20 mouse cellular contexts compared by ENCODE assay signal in the genomic region with DNA sequence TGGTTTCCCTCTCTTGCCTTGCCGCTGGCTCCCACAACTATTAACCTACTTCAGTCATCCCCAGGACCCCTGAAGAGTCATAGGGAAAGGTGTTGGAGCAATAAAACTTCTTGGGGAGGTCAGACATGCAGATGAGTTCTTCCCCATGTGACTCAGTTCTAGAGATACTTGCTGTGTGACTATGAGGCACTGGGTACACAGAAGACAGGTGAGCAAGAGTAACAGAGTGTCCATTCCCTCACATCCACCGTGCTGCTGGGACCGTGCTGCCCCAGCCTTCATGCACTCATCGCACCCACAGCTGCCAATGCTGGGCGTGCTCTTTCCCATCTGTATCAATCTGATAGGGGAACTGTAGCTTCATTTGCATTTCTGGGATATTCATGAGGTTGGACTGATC.
DNase-seq lines count a peak whose midpoint lies in the region; ATAC-seq and TF ChIP-seq lines count a peak whose summit lies in the region.
"Had no signal": no experiment of that assay in that cellular context is flagged by ENCODE, and none has a peak within 500 bp of the region (broad histone marks: within the 10 kb centered on the region; RNA-seq: fewer than 3 reads in every experiment).

No protein-coding gene starts in this region.

- H3K4me3 ChIP-seq in midbrain, embryonic 11.5 days (ENCODE audit: low read depth, low read length), result no peak overlapping the region
- no peak overlapping the region for H3K4me3 ChIP-seq in midbrain, embryonic 10.5 days
- H3K4me3 ChIP-seq in CH12.LX (replicated peaks in 1 of 3; ENCODE audit: low read depth in 2 of 3, low read length in 2 of 3, poor library complexity in 1 of 3), result peak overlapping the region in 1 of 3 experiments; percentile 47
- no peak overlapping the region for H3K4me3 ChIP-seq in embryonic facial prominence, embryonic 10.5 days
- no peak overlapping the region for H3K4me3 ChIP-seq in midbrain, embryonic 13.5 days (replicated peaks)
- H3K4me3 ChIP-seq: embryonic facial prominence, embryonic 13.5 days; erythroblast, embryonic 14.5 days; forebrain, embryonic 12.5 days; limb, embryonic 12.5 days; stomach, embryonic 15.5 days had no signal

- DNase-seq in midbrain, embryonic 11.5 days (ENCODE audit: low spot score, missing footprints), result peak; percentile 45
- DNase-seq in midbrain, embryonic 10.5 days (ENCODE audit: low spot score), result no peak
- DNase-seq in CH12.LX (ENCODE audit: extremely low read depth), result peak; percentile 67
- no peak for DNase-seq in embryonic facial prominence, embryonic 10.5 days (ENCODE audit: low spot score)
- DNase-seq in adrenal gland, postnatal 14 days, result no peak
- no peak for DNase-seq in layer of hippocampus, adult 11-12 months (ENCODE audit: low spot score)
- DNase-seq: adrenal gland, postnatal 25 days; gastrocnemius, postnatal 36 days; liver, postnatal 0 days; lung, postnatal 10 days; thymus, postnatal 14 days had no signal

- ATAC-seq in midbrain, embryonic 11.5 days (ENCODE audit: low FRiP score), result no peak
- no peak for ATAC-seq in midbrain, embryonic 13.5 days
- ATAC-seq in cerebellum, adult (ENCODE audit: insufficient number of reproducible peaks, low FRiP score, low TSS enrichment), result no peak
- ATAC-seq: liver, postnatal 0 days had no signal

- TF ChIP-seq EP300 in CH12.LX (IDR thresholded peaks at IDR 0.05; ENCODE audit: low read length), result no peak

- no peaks in the 10 kb centered on the region for H3K27me3 ChIP-seq in midbrain, embryonic 11.5 days (ENCODE audit: control insufficient read depth, insufficient read depth, low read length)
- no peaks in the 10 kb centered on the region for H3K27me3 ChIP-seq in midbrain, embryonic 10.5 days (ENCODE audit: low read depth, poor library complexity, severe bottlenecking)
- no peaks in the 10 kb centered on the region for H3K27me3 ChIP-seq in CH12.LX (replicated peaks)
- no peaks in the 10 kb centered on the region for H3K27me3 ChIP-seq in embryonic facial prominence, embryonic 10.5 days (replicated peaks; ENCODE audit: low read depth, poor library complexity, severe bottlenecking)
- H3K27me3 ChIP-seq in midbrain, embryonic 13.5 days, result no peaks in the 10 kb centered on the region
- H3K27me3 ChIP-seq: embryonic facial prominence, embryonic 13.5 days; forebrain, embryonic 12.5 days; limb, embryonic 12.5 days; stomach, embryonic 15.5 days had no signal

- 85% methylated on average over 5 of the region's 5 CpGs for WGBS in midbrain, embryonic 11.5 days
- WGBS in midbrain, embryonic 10.5 days, result 90% methylated on average over 5 of the region's 5 CpGs
- WGBS in embryonic facial prominence, embryonic 10.5 days, result 88% methylated on average over 5 of the region's 5 CpGs
- WGBS in midbrain, embryonic 13.5 days, result 54% methylated on average over 5 of the region's 5 CpGs

- TF ChIP-seq CTCF in CH12.LX (conservative IDR thresholded peaks at IDR 0.05 in 1 of 2, IDR thresholded peaks at IDR 0.05 in 1 of 2; ENCODE audit: low read depth in 2 of 2, low read length in 2 of 2), result no peak

- dilution Hi-C loops in CH12.LX (cut with MboI; ENCODE audit: extremely low pct_ligation_motif_present, extremely low pct_unique_long_range_greater_than_20kb, low sequenced_read_pairs), result no loop called here

- peaks cover 80% of the 10 kb centered on the region for H3K79me2 ChIP-seq in CH12.LX (replicated peaks; ENCODE audit: control insufficient read depth, extremely low read depth, insufficient read depth, poor library complexity, severe bottlenecking)

- no peaks in the 10 kb centered on the region for H3K36me3 ChIP-seq in midbrain, embryonic 11.5 days (ENCODE audit: control insufficient read depth, insufficient read depth, low read length)
- no peaks in the 10 kb centered on the region for H3K36me3 ChIP-seq in midbrain, embryonic 10.5 days
- peaks cover 18 to 43% of the 10 kb centered on the region in 2 experiments for H3K36me3 ChIP-seq in CH12.LX (replicated peaks in 1 of 2; ENCODE audit: control insufficient read depth in 1 of 2, insufficient read depth in 1 of 2, low read length in 1 of 2)
- no peaks in the 10 kb centered on the region for H3K36me3 ChIP-seq in embryonic facial prominence, embryonic 10.5 days (replicated peaks)
- H3K36me3 ChIP-seq in midbrain, embryonic 13.5 days, result no peaks in the 10 kb centered on the region
- H3K36me3 ChIP-seq: embryonic facial prominence, embryonic 13.5 days; forebrain, embryonic 12.5 days; limb, embryonic 12.5 days; stomach, embryonic 15.5 days had no signal

- in situ Hi-C loops in CH12.LX (cut with MboI; ENCODE audit: low pct_ligation_motif_present, low pct_unique_long_range_greater_than_20kb, low sequenced_read_pairs), result loop anchor here (5.0 kb wide), 1 partner anchor 47 kb away; no protein-coding TSS in a partner anchor

- no peak overlapping the region for H3K4me2 ChIP-seq in midbrain, embryonic 11.5 days
- H3K4me2 ChIP-seq in CH12.LX (ENCODE audit: insufficient read depth, low read depth, poor library complexity, severe bottlenecking), result peak overlapping the region; percentile 34; the same call in 1 of the 2 replicates
- H3K4me2 ChIP-seq in midbrain, embryonic 13.5 days (replicated peaks), result no peak overlapping the region
- H3K4me2 ChIP-seq: embryonic facial prominence, embryonic 13.5 days; forebrain, embryonic 12.5 days; limb, embryonic 12.5 days; liver, embryonic 11.5 days; stomach, embryonic 15.5 days had no signal

- H3K27ac ChIP-seq in midbrain, embryonic 11.5 days (ENCODE audit: low read depth, low read length), result no peak overlapping the region
- no peak overlapping the region for H3K27ac ChIP-seq in midbrain, embryonic 10.5 days (replicated peaks)
- H3K27ac ChIP-seq in CH12.LX (ENCODE audit: insufficient read depth, low read depth), result peak overlapping the region; percentile 99
- 0 out of 2 replicates have a peak overlapping the region, but pooled peaks have one; percentile 19 for H3K27ac ChIP-seq in embryonic facial prominence, embryonic 10.5 days (replicated peaks)
- H3K27ac ChIP-seq in midbrain, embryonic 13.5 days, result peak overlapping the region; percentile 63; the same call in 1 of the 2 replicates
- H3K27ac ChIP-seq: embryonic facial prominence, embryonic 13.5 days; forebrain, embryonic 12.5 days; kidney, postnatal 0 days; limb, embryonic 12.5 days; stomach, embryonic 15.5 days had no signal

- peaks cover 5% of the 10 kb centered on the region for H3K4me1 ChIP-seq in midbrain, embryonic 11.5 days (ENCODE audit: control insufficient read depth, insufficient read depth, low read length)
- H3K4me1 ChIP-seq in midbrain, embryonic 10.5 days, result peaks cover 31% of the 10 kb centered on the region
- peaks cover 49 to 95% of the 10 kb centered on the region in 2 experiments for H3K4me1 ChIP-seq in CH12.LX (ENCODE audit: control insufficient read depth in 1 of 2, insufficient read depth in 2 of 2)
- H3K4me1 ChIP-seq in embryonic facial prominence, embryonic 10.5 days, result peaks cover 18% of the 10 kb centered on the region; the same call in 1 of the 2 replicates
- peaks cover 31% of the 10 kb centered on the region for H3K4me1 ChIP-seq in midbrain, embryonic 13.5 days (replicated peaks)
- H3K4me1 ChIP-seq: stomach, embryonic 15.5 days had no signal

- TF ChIP-seq POLR2A in CH12.LX (IDR thresholded peaks at IDR 0.05; ENCODE audit: low read depth, low read length), result no peak

- TF ChIP-seq RAD21 in CH12.LX (IDR thresholded peaks at IDR 0.05; ENCODE audit: low read depth, low read length), result no peak

- H3K9ac ChIP-seq in midbrain, embryonic 11.5 days (ENCODE audit: low read length), result no peak overlapping the region
- peak overlapping the region; percentile 16; the same call in 1 of the 2 replicates for H3K9ac ChIP-seq in CH12.LX (ENCODE audit: insufficient read depth, low read depth)
- no peak overlapping the region for H3K9ac ChIP-seq in midbrain, embryonic 13.5 days (replicated peaks)
- H3K9ac ChIP-seq: embryonic facial prominence, embryonic 13.5 days; forebrain, embryonic 12.5 days; liver, postnatal 0 days; stomach, embryonic 15.5 days had no signal

- H3K9me3 ChIP-seq in midbrain, embryonic 11.5 days (ENCODE audit: control insufficient read depth, low read length), result no peaks in the 10 kb centered on the region
- H3K9me3 ChIP-seq in midbrain, embryonic 10.5 days (replicated peaks), result no peaks in the 10 kb centered on the region
- no peaks in the 10 kb centered on the region for H3K9me3 ChIP-seq in CH12.LX (replicated peaks; ENCODE audit: low read length)
- H3K9me3 ChIP-seq in embryonic facial prominence, embryonic 10.5 days, result no peaks in the 10 kb centered on the region
- no peaks in the 10 kb centered on the region for H3K9me3 ChIP-seq in midbrain, embryonic 13.5 days
- H3K9me3 ChIP-seq: embryonic facial prominence, embryonic 13.5 days; forebrain, embryonic 12.5 days; limb, embryonic 12.5 days; stomach, embryonic 15.5 days had no signal

TF ChIP-seq in CH12.LX, 34 proteins besides CTCF, POLR2A, EP300 and RAD21 (continues in another document):
- TF ChIP-seq IRF4 (IDR thresholded peaks at IDR 0.05; ENCODE audit: low read depth, low read length), result peak; percentile 71; the same call in 1 of the 2 replicates
- TF ChIP-seq SMC3 (IDR thresholded peaks at IDR 0.05; ENCODE audit: low read depth, low read length), result no peak
- no peak for TF ChIP-seq KAT2A (IDR thresholded peaks at IDR 0.05; ENCODE audit: insufficient replicate concordance, low read length)
- TF ChIP-seq ZKSCAN1 (IDR thresholded peaks at IDR 0.05; ENCODE audit: borderline replicate concordance, low read depth, low read length), result no peak
- peak; percentile 54; the same call in 1 of the 2 replicates for TF ChIP-seq MEF2A (IDR thresholded peaks at IDR 0.05; ENCODE audit: borderline replicate concordance, low read depth, low read length)
- no peak for TF ChIP-seq NELFE (IDR thresholded peaks at IDR 0.05; ENCODE audit: low read depth, low read length)
- peak; percentile 54 for TF ChIP-seq MYC (IDR thresholded peaks at IDR 0.05; ENCODE audit: low read depth, low read length)
- no peak for TF ChIP-seq MAFK (IDR thresholded peaks at IDR 0.05; ENCODE audit: insufficient replicate concordance, low read length)
- TF ChIP-seq MXI1 (IDR thresholded peaks at IDR 0.05; ENCODE audit: low read depth, low read length), result no peak
- TF ChIP-seq E2F4 (IDR thresholded peaks at IDR 0.05; ENCODE audit: insufficient replicate concordance, low read depth, low read length), result no peak
- TF ChIP-seq CHD2 (IDR thresholded peaks at IDR 0.05; ENCODE audit: low read length), result no peak
- TF ChIP-seq JUN (IDR thresholded peaks at IDR 0.05; ENCODE audit: insufficient read depth, low read depth, low read length), result 0 out of 2 replicates have a peak, but pooled peaks have one; percentile 21
- no peak for TF ChIP-seq NRF1 (IDR thresholded peaks at IDR 0.05; ENCODE audit: low read depth, low read length)
- no peak for TF ChIP-seq MAZ (IDR thresholded peaks at IDR 0.05; ENCODE audit: low read depth, low read length)
- TF ChIP-seq JUND (conservative IDR thresholded peaks at IDR 0.05; ENCODE audit: low read depth, low read length), result 0 out of 2 replicates have a peak, but pooled peaks have one; percentile 36
- TF ChIP-seq ELF1 (IDR thresholded peaks at IDR 0.05; ENCODE audit: low read depth, low read length), result no peak
- peak; percentile 72 for TF ChIP-seq TCF12 (IDR thresholded peaks at IDR 0.05; ENCODE audit: low read depth, low read length)
- TF ChIP-seq UBTF (IDR thresholded peaks at IDR 0.05; ENCODE audit: low read depth, low read length), result no peak

Comparison
In these comparisons a context has a peak if more than half of its experiments do, and no peak if none do; other contexts are left out.
1. DNase-seq: peak in midbrain, embryonic 11.5 days (single experiment) and CH12.LX (single experiment); none in midbrain, embryonic 10.5 days (single experiment), embryonic facial prominence, embryonic 10.5 days (single experiment), adrenal gland, postnatal 14 days (single experiment) and layer of hippocampus, adult 11-12 months (single experiment).
2. H3K27ac ChIP-seq: peak in CH12.LX (single experiment), embryonic facial prominence, embryonic 10.5 days (single experiment) and midbrain, embryonic 13.5 days (single experiment); none in midbrain, embryonic 11.5 days (single experiment) and midbrain, embryonic 10.5 days (single experiment).